In the genomic region with DNA sequence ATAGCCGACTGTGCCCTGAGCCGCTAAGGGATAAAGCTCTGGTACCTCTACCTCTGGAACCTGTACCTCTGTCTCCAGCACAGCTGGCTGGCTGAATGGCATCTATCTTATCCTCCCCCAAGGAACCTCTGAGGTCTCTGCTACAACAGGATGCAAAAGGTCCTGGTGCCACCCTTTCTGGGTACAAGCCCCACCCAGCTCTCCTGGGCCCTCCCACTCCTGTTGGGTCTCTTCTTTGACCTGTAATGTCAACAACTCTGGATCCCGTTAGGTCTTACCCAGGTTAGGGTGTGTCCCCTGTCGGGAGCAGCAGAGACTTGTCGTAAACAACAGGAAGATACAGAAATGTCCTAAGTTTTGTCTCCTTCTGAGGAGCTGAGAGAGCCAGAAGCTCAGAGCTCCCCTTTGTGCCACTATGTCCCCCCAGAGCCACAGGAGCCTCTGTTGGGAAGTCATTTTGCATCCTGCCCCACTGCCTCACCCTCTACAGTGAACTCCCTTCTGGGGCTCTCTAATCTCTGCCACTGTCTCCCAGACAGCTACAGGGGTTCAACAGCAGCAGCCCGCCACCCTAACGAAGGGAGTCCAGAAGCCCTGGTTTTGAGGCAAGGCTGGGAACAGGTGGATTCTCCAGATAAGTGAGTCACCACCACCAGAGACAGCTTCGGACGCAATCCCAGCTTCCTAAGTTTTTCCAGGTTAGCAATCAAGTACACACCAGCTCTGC, we compare ENCODE assay signal across 9 mouse cellular contexts. TPM values are rescaled to one million over a fixed set of nuclear protein-coding genes. Genes with fewer than 3 reads are reported as not detected.
A peak's percentile ranks its signal among the peaks of the same experiment; 100 is the strongest.
DNase-seq lines count a peak whose midpoint lies in the region; ATAC-seq and TF ChIP-seq lines count a peak whose summit lies in the region.
"Had no signal": no experiment of that assay in that cellular context is flagged by ENCODE, and none has a peak within 500 bp of the region (broad histone marks: within the 10 kb centered on the region; RNA-seq: fewer than 3 reads in every experiment).

No protein-coding gene starts in this region.

- intact Hi-C loops in gastrocnemius, adult 2 months (cut with DNase I), result loop anchor here (2.0 kb wide), 1 partner anchor 27 kb away; no protein-coding TSS in a partner anchor
- intact Hi-C loops in gastrocnemius, postnatal 36 days (cut with DNase I), result no loop called here

- no peaks in the 10 kb centered on the region for H3K9me3 ChIP-seq in midbrain, embryonic 10.5 days (replicated peaks)
- no peaks in the 10 kb centered on the region for H3K9me3 ChIP-seq in midbrain, embryonic 16.5 days (replicated peaks; ENCODE audit: control insufficient read depth, low read length, poor library complexity, severe bottlenecking)
- H3K9me3 ChIP-seq in intestine, postnatal 0 days (ENCODE audit: control insufficient read depth), result no peaks in the 10 kb centered on the region

- 89% methylated on average over 9 of the region's 9 CpGs for WGBS in midbrain, embryonic 10.5 days
- WGBS in midbrain, embryonic 16.5 days, result 90% methylated on average over 9 of the region's 9 CpGs
- 60% methylated on average over 9 of the region's 9 CpGs for WGBS in intestine, postnatal 0 days
- WGBS in thymus, adult 2 months, result 89% methylated on average over 9 of the region's 9 CpGs

- peak overlapping the region; percentile 83 for H3K27ac ChIP-seq in gastrocnemius, adult 2 months
- peak overlapping the region; percentile 38; the same call in 1 of the 2 replicates for H3K27ac ChIP-seq in midbrain, embryonic 10.5 days (replicated peaks)
- H3K27ac ChIP-seq in midbrain, embryonic 16.5 days (ENCODE audit: low read length), result no peak overlapping the region
- peak overlapping the region; percentile 35; the same call in 1 of the 2 replicates for H3K27ac ChIP-seq in intestine, postnatal 0 days (ENCODE audit: low read depth, low read length)
- H3K27ac ChIP-seq in thymus, adult 2 months (ENCODE audit: control insufficient read depth, insufficient read depth, low read length), result peak overlapping the region; percentile 67

- peaks cover 55% of the 10 kb centered on the region for H3K4me1 ChIP-seq in midbrain, embryonic 10.5 days
- H3K4me1 ChIP-seq in midbrain, embryonic 16.5 days (ENCODE audit: control insufficient read depth, insufficient read depth, low read length), result peaks cover 33% of the 10 kb centered on the region
- H3K4me1 ChIP-seq in intestine, postnatal 0 days (replicated peaks; ENCODE audit: control insufficient read depth, insufficient read depth, low read length), result peaks cover 19% of the 10 kb centered on the region
- peaks cover 64% of the 10 kb centered on the region for H3K4me1 ChIP-seq in thymus, adult 2 months (replicated peaks; ENCODE audit: control insufficient read depth, insufficient read depth, low read length)

- TF ChIP-seq CTCF in gastrocnemius, adult 2 months (IDR thresholded peaks at IDR 0.05), result no peak
- no peak for TF ChIP-seq CTCF in intestine, postnatal 0 days (IDR thresholded peaks at IDR 0.05; ENCODE audit: low read depth)
- TF ChIP-seq CTCF in thymus, adult 2 months (IDR thresholded peaks at IDR 0.05; ENCODE audit: borderline replicate concordance, control insufficient read depth, extremely low read depth, insufficient read depth, low read length, poor library complexity), result no peak

- no peak overlapping the region for H3K4me2 ChIP-seq in midbrain, embryonic 16.5 days (ENCODE audit: low read length)
- H3K4me2 ChIP-seq in intestine, postnatal 0 days (replicated peaks; ENCODE audit: low read depth), result no peak overlapping the region

- peak overlapping the region; percentile 27 for H3K4me3 ChIP-seq in gastrocnemius, adult 2 months
- no peak overlapping the region for H3K4me3 ChIP-seq in midbrain, embryonic 10.5 days
- H3K4me3 ChIP-seq in midbrain, embryonic 16.5 days (ENCODE audit: low read depth, low read length), result no peak overlapping the region
- H3K4me3 ChIP-seq in intestine, postnatal 0 days (ENCODE audit: low read depth, low read length), result no peak overlapping the region
- H3K4me3 ChIP-seq in thymus, adult 2 months (ENCODE audit: control insufficient read depth, insufficient read depth, low read length), result no peak overlapping the region

- H3K9ac ChIP-seq in midbrain, embryonic 16.5 days (ENCODE audit: low read depth, low read length), result no peak overlapping the region; the same call in 1 of the 2 replicates
- H3K9ac ChIP-seq in intestine, postnatal 0 days (ENCODE audit: low read depth, low read length), result no peak overlapping the region

- peaks cover 77% of the 10 kb centered on the region for H3K36me3 ChIP-seq in midbrain, embryonic 10.5 days
- H3K36me3 ChIP-seq in midbrain, embryonic 16.5 days (ENCODE audit: control insufficient read depth, insufficient read depth, low read length), result no peaks in the 10 kb centered on the region
- H3K36me3 ChIP-seq in intestine, postnatal 0 days (ENCODE audit: control insufficient read depth, insufficient read depth), result peaks cover 3% of the 10 kb centered on the region
- no peaks in the 10 kb centered on the region for H3K36me3 ChIP-seq in thymus, adult 2 months (ENCODE audit: control insufficient read depth, insufficient read depth, low read length)

- no peak for DNase-seq in gastrocnemius, adult 2 months
- no peak for DNase-seq in gastrocnemius, postnatal 36 days
- no peak for DNase-seq in midbrain, embryonic 10.5 days (ENCODE audit: low spot score)
- DNase-seq in thymus, adult 2 months, result peak; percentile 40
- no peak for DNase-seq in kidney, postnatal 36 days
- no peak for DNase-seq in adrenal gland, adult (ENCODE audit: inconsistent age in 2 of 2, low spot score in 1 of 2)

- no peak for TF ChIP-seq POLR2A in thymus, adult 2 months (IDR thresholded peaks at IDR 0.05; ENCODE audit: control insufficient read depth, extremely low read depth, insufficient read depth, low read length, poor library complexity)

- H3K27me3 ChIP-seq in midbrain, embryonic 10.5 days (ENCODE audit: low read depth, poor library complexity, severe bottlenecking), result no peaks in the 10 kb centered on the region
- no peaks in the 10 kb centered on the region for H3K27me3 ChIP-seq in midbrain, embryonic 16.5 days (ENCODE audit: control insufficient read depth, insufficient read depth, low read depth, low read length)
- H3K27me3 ChIP-seq in intestine, postnatal 0 days (replicated peaks; ENCODE audit: control insufficient read depth, insufficient read depth, low read length), result no peaks in the 10 kb centered on the region
- H3K27me3 ChIP-seq in thymus, adult 2 months (ENCODE audit: control insufficient read depth, insufficient read depth, low read length), result no peaks in the 10 kb centered on the region
- H3K27me3 ChIP-seq: CH12.LX had no signal

- no peak for ATAC-seq in midbrain, embryonic 16.5 days
- no peak for ATAC-seq in intestine, postnatal 0 days

RNA-seq across cellular contexts. Expression of gene Tet3, which starts 47.1 kb away (rescaled TPM):
- 10 to 100 TPM; 16.4 to 18.0 TPM for total RNA-seq in gastrocnemius, adult 2 months (2021)
- 10 to 100 TPM; 21.1 to 23.7 TPM for total RNA-seq in gastrocnemius, postnatal 36 days (2021)
- 45.1 and 51.0 TPM in 2 replicates for polyA plus RNA-seq in midbrain, embryonic 10.5 days (2016; fragmentation: Nextera tagmentation; extraction: Ambion mirVana)
- 51.9 and 53.2 TPM in 2 replicates for polyA plus RNA-seq in midbrain, embryonic 16.5 days (2015; fragmentation: Nextera tagmentation; extraction: Ambion mirVana)
- 28.1 and 34.3 TPM in 2 replicates for polyA plus RNA-seq in intestine, postnatal 0 days (2015; fragmentation: Nextera tagmentation; extraction: Ambion mirVana)
- 32.6 and 43.3 TPM in 2 replicates for polyA plus RNA-seq in thymus, adult 2 months (2012; rRNA removed)
